Mouse (Mus musculus) intestine, embryonic 14.5 days (tissue): ENCODE data around the gene Mepce. TPM values are rescaled to one million over a fixed set of nuclear protein-coding genes. Genes with fewer than 3 reads are reported as not detected.

ENCODE experiments used
- ATAC-seq: fragments of 200-750 bp; cut with Nextera tagmentation; replicated peaks from 2 replicates; pipeline ENCODE4 v1.8.0; 2017; ENCODE audit warnings: low read depth, moderate number of reproducible peaks, moderate TSS enrichment, moderate library complexity; ENCODE audit not compliant: low FRiP score, low TSS enrichment
- DNase-seq: peaks from one replicate; pipeline ENCODE4 v3.0.0-alpha.2; 2018; ENCODE audit warnings: low spot score
- H3K27ac ChIP-seq: fragments of 300-500 bp; sonication (generic); 2 replicates; pipeline ENCODE4 v1.5.1; 2014; ENCODE audit warnings: low read depth, mild to moderate bottlenecking, control low read depth
- H3K27me3 ChIP-seq: fragments of 300-500 bp; sonication (generic); replicated peaks from 2 replicates; pipeline ENCODE4 v1.6.1; 2014; ENCODE audit warnings: low read length, control low read depth; ENCODE audit not compliant: control insufficient read depth, insufficient read depth
- H3K36me3 ChIP-seq: fragments of 300-500 bp; sonication (generic); 2 replicates; pipeline ENCODE4 v1.6.1; 2014; ENCODE audit warnings: low read length, control low read depth; ENCODE audit not compliant: control insufficient read depth, insufficient read depth
- H3K4me1 ChIP-seq: fragments of 300-500 bp; sonication (generic); replicated peaks from 2 replicates; pipeline ENCODE4 v1.6.1; 2014; ENCODE audit warnings: low read length, control low read depth, mixed read lengths; ENCODE audit not compliant: control insufficient read depth, insufficient read depth
- H3K4me2 ChIP-seq: fragments of 300-500 bp; sonication (generic); 2 replicates; pipeline ENCODE4 v1.6.1; 2014; ENCODE audit warnings: low read length
- H3K4me3 ChIP-seq: fragments of 300-500 bp; sonication (generic); 2 replicates; pipeline ENCODE4 v1.5.1; 2014; ENCODE audit warnings: low read depth, low read length, control low read depth, mixed read lengths
- H3K9ac ChIP-seq: fragments of 300-500 bp; sonication (generic); 2 replicates; pipeline ENCODE4 v1.6.1; 2014; ENCODE audit warnings: mild to moderate bottlenecking, low read length
- H3K9me3 ChIP-seq: fragments of 300-500 bp; sonication (generic); 2 replicates; pipeline ENCODE4 v1.6.1; 2016; ENCODE audit warnings: low read length, control low read depth; ENCODE audit not compliant: control insufficient read depth
- WGBS: fragments of 180-500 bp; shearing (Covaris S2); extraction: QIAGEN DNeasy Blood & Tissue Kit; methylation state at CpG from one replicate; pipeline ENCODE4 v1.1.7; 2014; 5-methylcytosine and 5-hydroxymethylcytosine counted together
- polyA plus RNA-seq: library from polyadenylated mRNA; unstranded; fragments of >200 nt; fragmentation: Nextera tagmentation; extraction: Ambion mirVana; gene quantifications from 2 replicates; pipeline ENCODE4 v1.2.1, GENCODE M21; 2014

Mepce gene
- polyA plus RNA-seq, 1 experiment from 2014 or later, result 12.1 TPM

DNA sequence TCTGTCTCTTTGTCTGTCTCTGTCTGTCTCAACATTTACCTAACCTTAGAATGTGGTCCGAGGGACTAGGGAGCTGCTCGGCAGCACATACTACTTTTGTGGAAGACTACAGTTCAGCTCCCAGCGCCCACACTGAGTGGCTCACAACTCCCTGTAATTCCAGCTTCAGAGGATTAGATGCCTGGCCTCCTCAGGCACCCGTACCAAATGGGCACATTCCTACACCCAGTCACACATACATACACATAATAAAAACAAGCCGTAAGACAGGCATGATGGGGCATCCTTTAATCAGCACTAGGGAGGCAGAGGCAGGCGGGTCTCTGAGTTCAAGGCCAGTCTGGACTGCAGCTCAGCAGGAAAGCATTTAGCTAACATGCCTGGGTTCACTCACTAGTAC is 44.6 kb downstream of the Mepce start:
- Histone ChIP-seq H3K27ac (no peak overlapping the region), H3K4me3 (no peak overlapping the region), H3K36me3 (no peaks in the 10 kb centered on the region), H3K4me2 (no peak overlapping the region), H3K4me1 (peaks cover 13% of the 10 kb centered on the region), H3K9ac (no peak overlapping the region), H3K27me3 (no peaks in the 10 kb centered on the region), H3K9me3 (no peaks in the 10 kb centered on the region)
- DNase-seq (no peak), ATAC-seq (no peak)
- 91% methylated on average over 6 of the region's 6 CpGs for WGBS

DNA sequence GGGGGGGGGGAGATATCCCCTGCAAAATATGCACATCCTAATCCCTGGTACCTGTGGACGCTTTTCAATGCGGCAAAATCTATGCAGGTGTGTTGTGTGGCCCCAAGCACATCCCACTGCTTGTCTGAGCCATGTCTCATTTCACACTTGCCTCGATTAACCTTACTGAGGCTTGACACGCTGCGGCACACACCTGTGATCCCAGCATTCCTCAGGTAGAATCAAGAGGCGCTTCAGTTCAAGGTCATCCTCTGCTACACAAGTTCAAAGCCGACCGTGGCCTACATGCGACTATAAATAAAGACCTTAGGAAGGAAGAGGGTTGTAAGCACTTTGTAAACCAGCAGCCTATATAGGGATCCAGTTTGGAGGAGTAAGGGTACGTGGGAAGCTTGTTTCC is 45.4 kb downstream of the Mepce start:
- Histone ChIP-seq H3K27ac (no peak overlapping the region), H3K36me3 (no peaks in the 10 kb centered on the region), H3K4me1 (peaks cover 9% of the 10 kb centered on the region), H3K9me3 (no peaks in the 10 kb centered on the region), H3K4me3 (0 out of 2 replicates have a peak overlapping the region, but pooled peaks have one; percentile 66), H3K27me3 (no peaks in the 10 kb centered on the region), H3K4me2 (peak overlapping the region; percentile 94), H3K9ac (no peak overlapping the region)
- no peak for ATAC-seq
- WGBS, result 55% methylated on average over 10 of the region's 10 CpGs
- no peak for DNase-seq

DNA sequence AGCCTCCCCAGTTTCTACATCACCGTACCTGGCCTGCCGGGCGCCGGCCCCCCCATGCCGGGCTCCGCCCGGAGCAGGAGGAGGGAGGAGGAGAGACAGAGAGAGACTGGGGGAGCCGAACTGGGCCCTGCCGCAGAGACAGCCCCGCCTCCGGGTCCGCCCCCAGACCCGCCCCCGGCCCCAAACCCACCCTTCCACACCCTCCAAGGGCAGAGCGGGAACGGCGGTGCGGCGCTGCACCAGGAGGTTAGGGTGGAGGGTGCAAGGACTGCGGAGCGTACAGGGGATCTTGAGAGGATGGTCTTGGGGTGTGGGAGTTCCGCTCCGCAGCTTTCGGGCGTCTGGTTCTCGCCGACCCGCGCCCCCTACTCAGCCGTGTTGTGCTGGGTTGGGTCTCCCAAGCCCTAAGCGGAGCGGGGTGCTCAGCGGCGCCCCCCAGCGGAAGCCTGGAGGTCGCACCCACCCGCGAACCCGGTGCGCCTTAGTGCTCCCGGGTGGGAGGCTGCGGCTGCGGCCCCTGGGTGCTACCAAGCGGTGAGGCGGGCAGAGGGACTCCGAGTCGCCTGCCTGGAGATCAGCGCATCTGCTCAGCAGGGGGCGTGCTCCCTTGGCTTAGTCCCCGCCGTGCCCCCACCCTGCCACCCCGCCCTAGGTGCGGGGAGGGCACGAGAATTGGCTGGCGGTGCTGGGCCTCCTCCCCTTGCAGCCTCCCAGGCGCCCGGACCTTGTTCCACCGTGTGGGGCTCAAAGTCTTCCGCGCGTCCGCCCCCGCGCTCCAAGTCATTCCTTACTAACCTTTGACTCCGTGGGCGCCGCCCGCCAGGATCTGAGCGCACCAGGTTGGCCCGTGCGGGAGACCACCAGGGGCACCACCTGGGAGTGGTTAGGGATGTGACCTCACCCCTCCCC is 46.2 kb downstream of the Mepce start, which contains the start of gene Nyap1:
TSS of gene Nyap1 (minus strand) at position 585 of the 909 bp plus-strand sequence.
- Histone ChIP-seq H3K27me3 (no peaks in the 10 kb centered on the region), H3K9ac (peak within 1 kb of the TSS; percentile 56), H3K36me3 (no peaks in the 10 kb centered on the region), H3K9me3 (no peaks in the 10 kb centered on the region), H3K4me2 (peak within 1 kb of the TSS; percentile 94), H3K4me3 (peak within 1 kb of the TSS; percentile 66), H3K27ac (peak within 1 kb of the TSS; percentile 51; the same call in 1 of the 2 replicates), H3K4me1 (peaks cover 9% of the 10 kb centered on the region)
- under 1% methylated on average over 70 of the region's 71 CpGs for WGBS
- DNase-seq (peak; percentile 94), ATAC-seq (peak; percentile 81)

DNA sequence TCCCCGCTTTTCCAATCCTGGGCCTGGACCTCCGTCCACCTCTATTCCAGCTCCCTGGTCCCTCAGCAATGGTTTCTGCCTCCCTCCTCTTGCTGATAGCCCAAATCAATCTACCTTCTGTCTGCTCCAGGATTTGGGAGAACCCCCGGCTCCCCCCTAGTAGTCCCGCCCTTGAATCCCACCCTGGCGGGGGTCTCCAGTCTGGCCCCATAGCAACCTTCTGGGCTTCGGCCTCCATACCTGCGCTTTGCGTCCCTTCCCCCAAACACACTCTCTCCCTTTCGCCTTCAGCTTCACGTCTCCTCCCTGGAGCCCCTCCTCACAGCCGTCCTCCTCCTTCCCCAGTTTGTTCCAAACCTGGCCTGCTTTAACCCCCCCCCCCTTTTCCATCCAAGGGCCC is 46.9 kb downstream of the Mepce start:
- Histone ChIP-seq H3K4me3 (peak overlapping the region; percentile 66), H3K36me3 (peaks cover 6% of the 10 kb centered on the region; the same call in 1 of the 2 replicates), H3K4me1 (peaks cover 9% of the 10 kb centered on the region), H3K27me3 (no peaks in the 10 kb centered on the region), H3K4me2 (peak overlapping the region; percentile 94), H3K9ac (peak overlapping the region; percentile 56), H3K9me3 (no peaks in the 10 kb centered on the region), H3K27ac (no peak overlapping the region)
- DNase-seq (peak; percentile 66), ATAC-seq (peak; percentile 14; the same call in 1 of the 2 replicates)
- WGBS, result 6% methylated on average over 11 of the region's 11 CpGs

DNA sequence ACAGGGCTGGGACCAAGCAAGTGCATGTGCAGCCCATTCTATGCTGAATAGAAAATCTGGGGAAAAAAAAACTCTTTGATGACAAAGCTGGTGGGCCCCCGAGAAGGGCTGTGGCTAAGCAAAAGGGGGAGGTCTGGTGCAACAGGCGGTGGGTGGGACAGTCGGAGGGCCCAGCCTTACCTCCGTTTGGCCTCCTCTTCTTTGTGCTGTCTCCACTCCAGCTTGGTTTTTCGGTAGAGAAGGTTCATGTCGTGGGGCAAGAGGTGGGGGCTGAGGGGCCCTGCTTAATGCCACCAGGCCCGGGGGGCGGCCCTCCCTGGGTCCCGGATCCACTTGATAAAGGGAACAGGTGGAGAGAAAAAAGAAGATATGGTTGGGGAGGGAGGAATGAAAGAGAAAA is 48.0 kb downstream of the Mepce start:
- WGBS, result 61% methylated on average over 9 of the region's 9 CpGs
- ATAC-seq, result no peak

DNA sequence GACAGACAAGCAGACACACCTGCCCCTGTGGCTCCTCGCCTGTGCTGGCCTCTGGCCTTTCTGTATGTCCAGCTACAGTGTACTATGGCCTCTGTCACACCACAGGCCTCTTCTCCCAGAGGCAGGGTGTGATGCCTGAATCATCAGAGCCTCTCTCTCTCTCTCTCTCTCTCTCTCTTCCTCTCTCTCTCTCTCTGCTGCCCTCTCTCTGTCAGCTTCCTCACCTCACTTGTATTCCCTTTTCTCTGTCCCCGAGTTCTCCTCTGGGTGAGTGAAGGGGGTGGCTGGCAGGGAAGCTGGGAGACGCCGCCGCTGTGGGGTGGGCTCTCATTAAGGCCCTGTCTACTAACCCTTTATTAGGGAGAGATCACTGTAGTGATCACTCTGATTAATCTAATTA is 48.9 kb downstream of the Mepce start:
- no peak for DNase-seq
- WGBS, result 51% methylated on average over 5 of the region's 5 CpGs
- Histone ChIP-seq H3K36me3 (peaks cover 16% of the 10 kb centered on the region; the same call in 1 of the 2 replicates), H3K9me3 (no peaks in the 10 kb centered on the region), H3K27me3 (no peaks in the 10 kb centered on the region), H3K9ac (no peak overlapping the region), H3K27ac (no peak overlapping the region), H3K4me1 (peaks cover 20% of the 10 kb centered on the region), H3K4me2 (no peak overlapping the region), H3K4me3 (no peak overlapping the region)
- ATAC-seq, result no peak

More for the DNA sequence above, 48.0 kb downstream of the Mepce start:
- Histone ChIP-seq H3K4me1 (peaks cover 16% of the 10 kb centered on the region), H3K9ac (no peak overlapping the region), H3K27me3 (no peaks in the 10 kb centered on the region), H3K27ac (no peak overlapping the region), H3K4me2 (peak overlapping the region; percentile 94), H3K4me3 (no peak overlapping the region), H3K9me3 (no peaks in the 10 kb centered on the region), H3K36me3 (peaks cover 14% of the 10 kb centered on the region; the same call in 1 of the 2 replicates)
- DNase-seq, result no peak

DNA sequence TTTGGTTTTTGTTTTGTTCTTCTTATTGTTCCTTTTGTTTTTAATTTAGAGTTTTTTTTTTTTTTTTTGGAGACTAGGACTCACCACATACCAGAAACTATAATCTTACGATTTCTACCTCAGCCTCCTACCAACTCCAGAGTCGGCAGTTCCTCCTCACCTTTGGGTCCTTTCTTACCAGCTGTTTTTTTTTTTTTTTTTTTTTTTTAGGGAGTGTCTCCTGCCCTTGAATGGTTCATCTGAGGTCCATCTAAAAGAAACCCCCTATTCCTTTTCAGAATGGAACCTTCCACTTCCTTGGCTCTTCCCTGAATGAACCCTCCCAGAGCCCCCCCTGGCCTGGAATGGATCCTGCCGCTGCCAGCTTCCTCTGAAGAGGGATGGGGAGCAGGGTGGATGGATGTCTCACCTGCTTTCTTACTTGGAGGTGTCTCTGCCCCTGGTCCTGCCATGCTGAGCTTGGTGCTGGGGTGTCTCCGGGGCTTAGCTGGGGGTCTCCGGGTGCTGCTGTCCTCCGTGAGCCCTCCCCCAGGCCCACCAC is 50.0 kb downstream of the Mepce start:
- H3K27ac ChIP-seq, result no peak overlapping the region
- WGBS, result 78% methylated on average over 6 of the region's 6 CpGs
- ATAC-seq, result no peak
- H3K4me2 ChIP-seq, result no peak overlapping the region
- no peaks in the 10 kb centered on the region for H3K27me3 ChIP-seq
- no peak for DNase-seq
- no peaks in the 10 kb centered on the region for H3K9me3 ChIP-seq
- H3K4me1 ChIP-seq, result peaks cover 20% of the 10 kb centered on the region
- H3K4me3 ChIP-seq, result no peak overlapping the region
- peaks cover 24% of the 10 kb centered on the region; the same call in 1 of the 2 replicates for H3K36me3 ChIP-seq
- H3K9ac ChIP-seq, result no peak overlapping the region

DNA sequence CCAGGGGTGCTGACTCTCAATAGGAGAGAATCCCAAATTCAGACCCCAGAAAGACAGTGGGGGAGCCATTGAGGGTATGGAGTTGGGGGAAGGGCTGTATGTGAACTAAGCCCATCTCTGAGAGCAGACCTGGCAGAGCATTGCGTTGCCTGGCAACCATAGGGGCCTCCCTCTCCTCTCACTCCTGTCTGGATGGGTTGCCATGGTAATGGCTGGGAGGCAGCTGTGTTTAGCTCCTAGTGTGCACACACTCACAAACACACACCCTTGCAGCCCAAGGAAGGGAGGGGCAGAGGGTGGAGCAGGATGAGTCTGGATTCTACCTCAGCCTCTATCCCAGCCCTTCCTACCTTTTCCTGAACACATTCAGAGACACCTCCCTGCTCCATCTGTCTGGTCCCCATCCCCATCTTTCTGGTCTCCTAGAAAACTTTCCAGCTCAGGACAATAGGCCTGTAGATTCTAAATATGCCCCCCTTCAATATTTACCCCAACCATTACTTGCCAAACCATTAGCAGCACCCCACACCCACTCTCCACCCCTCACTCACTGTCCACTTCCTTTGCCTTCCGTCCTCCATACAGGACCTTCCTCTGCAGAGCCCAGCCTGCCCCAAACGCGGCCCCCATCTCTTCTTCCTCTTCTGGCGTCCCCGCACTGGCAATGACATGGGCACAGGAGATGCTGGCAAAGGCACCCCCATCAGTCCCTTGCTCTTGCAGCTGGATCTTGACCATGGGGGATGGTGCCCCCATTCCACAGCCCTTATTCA is 53.0 kb downstream of the Mepce start:
- Histone ChIP-seq H3K4me3 (no peak overlapping the region), H3K27ac (no peak overlapping the region), H3K4me2 (no peak overlapping the region; the same call in 1 of the 2 replicates), H3K4me1 (peaks cover 11% of the 10 kb centered on the region), H3K9me3 (no peaks in the 10 kb centered on the region), H3K27me3 (no peaks in the 10 kb centered on the region), H3K9ac (no peak overlapping the region), H3K36me3 (peaks cover 28% of the 10 kb centered on the region; the same call in 1 of the 2 replicates)
- WGBS, result 49% methylated on average over 6 of the region's 6 CpGs
- ATAC-seq (peak; percentile 79), DNase-seq (no peak)
